Mouse (Mus musculus) 416B (cell line): ENCODE data around the gene Map9.
"Not testable (repeated sequence)": the region's sequence is repeated elsewhere in the genome, so short reads cannot be mapped to it uniquely, and the experiment has no call there.

Experiments
- DNase-seq: peaks from one replicate; pipeline ENCODE4 v3.0.0; 2011; ENCODE audit warnings: low read depth

Gene Map9

DNA sequence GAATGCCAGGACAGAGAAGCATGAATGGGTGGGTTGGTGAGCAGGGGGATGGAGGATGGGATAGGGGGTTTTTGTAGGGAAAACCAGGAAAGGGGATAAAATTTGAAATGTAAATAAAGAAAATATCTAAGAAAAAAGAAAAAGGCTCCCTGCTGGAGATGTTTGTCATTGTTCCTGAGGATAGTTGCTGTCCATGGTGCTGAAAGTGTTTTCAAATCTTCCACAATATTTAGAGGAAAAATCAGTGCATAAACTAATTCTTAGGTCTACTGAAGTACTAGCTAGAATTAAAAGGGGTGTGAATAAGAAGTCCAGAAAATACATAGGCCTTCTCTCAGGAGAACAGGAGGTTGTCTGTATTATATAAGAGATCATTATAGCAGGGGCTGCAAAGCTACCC lies 54.6 kb downstream of the Map9 start:
- DNase-seq: peak; percentile 29

DNA sequence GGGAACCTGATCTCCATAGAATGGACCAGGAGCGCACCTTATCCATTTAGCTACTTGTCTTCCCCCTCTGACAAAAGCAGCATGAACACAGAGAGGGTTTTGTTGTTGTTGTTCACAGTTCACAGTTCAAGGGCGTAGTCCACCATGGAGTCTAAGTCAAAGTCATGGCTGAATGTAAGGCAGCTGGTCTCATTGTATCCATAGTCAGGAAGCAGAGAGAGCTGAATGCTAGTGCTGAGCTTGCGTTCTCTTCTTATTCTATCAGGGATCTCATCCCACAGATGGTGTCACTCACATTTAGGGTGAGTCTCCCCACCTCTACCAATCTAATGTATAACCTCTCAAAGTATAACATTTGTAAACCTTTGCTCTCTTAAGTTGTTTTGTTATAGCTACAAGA lies 60.1 kb downstream of the Map9 start:
- DNase-seq: no peak

DNA sequence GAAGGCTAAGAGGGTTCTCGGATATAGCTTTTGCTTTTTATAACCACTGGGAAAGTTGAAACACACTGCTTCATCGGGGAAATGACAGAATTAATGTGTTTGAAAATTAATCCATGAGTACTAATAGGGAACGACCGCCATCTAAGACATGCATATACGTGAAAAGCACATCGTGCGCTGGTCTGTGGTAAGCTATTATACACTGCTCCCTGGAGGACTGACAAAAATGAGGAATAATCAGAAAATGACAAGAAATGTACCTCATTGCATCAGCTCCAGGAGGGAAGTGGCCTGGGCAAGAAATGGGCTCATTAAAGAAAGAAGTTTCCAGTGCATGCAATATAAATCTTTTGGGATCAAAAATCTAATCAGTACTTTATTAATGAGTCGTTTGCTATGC lies 77.5 kb downstream of the Map9 start:
- no peak for DNase-seq

DNA sequence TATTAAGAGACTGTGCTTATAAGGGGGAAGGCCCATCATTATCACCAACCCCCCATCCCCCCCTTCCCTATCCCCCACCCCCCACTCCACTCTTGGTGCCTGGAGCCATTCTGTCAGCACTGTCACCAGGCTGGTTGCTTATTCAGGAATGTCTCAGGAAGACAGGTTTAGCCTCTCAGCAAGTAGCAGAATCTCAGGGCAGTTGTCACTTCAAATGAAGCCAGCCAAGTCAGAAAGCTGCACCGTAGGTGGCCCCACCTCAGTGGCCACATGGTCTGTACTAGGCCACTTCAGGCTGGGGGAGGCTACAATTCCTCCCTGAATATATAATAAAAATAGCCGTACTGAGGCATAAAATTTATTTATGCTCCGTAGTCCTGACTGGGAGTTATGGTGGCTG lies 83.1 kb downstream of the Map9 start:
- no peak for DNase-seq

DNA sequence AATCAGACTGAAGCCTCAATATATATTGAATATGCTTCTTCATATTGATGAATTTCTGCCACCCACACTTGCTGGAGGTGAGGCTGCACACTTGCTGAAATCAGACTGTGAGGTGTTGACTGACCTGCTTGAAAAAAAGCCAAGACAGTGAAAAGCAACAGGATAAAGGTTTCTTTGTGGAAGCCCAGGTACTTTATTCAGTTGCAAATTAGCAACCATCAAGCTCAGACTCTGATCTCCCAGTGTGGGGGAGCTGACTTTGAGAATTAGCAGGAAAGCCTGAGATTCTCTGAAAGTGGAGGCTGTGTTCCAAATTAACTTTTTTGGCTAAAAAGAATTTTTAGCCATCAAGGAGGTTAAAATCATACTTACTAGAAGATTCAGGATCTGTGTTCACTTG lies 83.8 kb downstream of the Map9 start:
- not testable (repeated sequence) for DNase-seq
